Mouse (Mus musculus) urinary bladder, postnatal 4 days (tissue): Measurements from ENCODE around the gene Gm7903.
"Not testable (repeated sequence)": the region's sequence is repeated elsewhere in the genome, so short reads cannot be mapped to it uniquely, and the experiment has no call there.

Source experiments
- DNase-seq, 2 experiments: peaks; one replicate each; pipeline ENCODE4 v3.0.0; 2021 to 2022; ENCODE audit warnings: low spot score in 2 of 2

The Gm7903 gene

DNA sequence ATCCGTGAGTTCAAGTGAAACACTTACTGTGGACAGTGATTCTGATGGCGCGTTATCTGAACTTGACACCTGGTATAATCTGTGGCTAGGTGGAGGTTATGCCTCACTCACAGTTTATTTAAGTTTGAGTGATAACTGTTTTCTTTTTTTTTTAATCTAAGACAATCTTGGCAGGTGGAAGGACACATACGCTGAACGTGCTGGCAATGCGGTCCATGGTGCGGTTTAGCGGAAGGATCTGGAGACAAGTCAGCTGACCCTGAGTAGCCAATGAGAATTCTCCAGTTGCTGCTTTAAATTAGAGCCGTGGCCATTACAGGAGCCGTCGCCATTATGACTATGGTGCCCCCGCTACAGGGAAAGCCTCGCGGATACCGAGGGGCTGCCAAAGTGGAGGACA, at the start of gene Gm7903:
Gene Gm7903 (plus strand): TSS at position 301 of the 400 bp plus-strand sequence.
- not testable (repeated sequence) for DNase-seq

DNA sequence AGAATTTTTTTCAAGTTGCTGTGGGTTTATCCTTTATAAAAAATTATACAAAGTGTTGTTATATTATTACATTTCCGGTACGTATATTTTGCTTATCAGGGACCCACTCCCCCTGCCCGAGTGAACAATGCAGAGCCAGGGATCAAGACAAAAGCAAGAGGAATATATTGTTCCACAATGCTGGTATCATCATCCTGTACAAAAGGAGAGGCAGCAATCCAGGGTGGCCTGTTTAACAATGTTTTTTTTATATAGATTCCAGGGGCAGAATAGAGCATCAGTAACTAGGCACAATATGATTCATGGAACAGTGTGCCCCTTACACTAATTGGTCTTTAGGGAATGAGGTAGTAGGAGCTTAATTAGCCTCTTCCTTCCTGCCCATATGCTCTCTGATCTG, 30.1 kb upstream of the Gm7903 start:
- not testable (repeated sequence) for DNase-seq

DNA sequence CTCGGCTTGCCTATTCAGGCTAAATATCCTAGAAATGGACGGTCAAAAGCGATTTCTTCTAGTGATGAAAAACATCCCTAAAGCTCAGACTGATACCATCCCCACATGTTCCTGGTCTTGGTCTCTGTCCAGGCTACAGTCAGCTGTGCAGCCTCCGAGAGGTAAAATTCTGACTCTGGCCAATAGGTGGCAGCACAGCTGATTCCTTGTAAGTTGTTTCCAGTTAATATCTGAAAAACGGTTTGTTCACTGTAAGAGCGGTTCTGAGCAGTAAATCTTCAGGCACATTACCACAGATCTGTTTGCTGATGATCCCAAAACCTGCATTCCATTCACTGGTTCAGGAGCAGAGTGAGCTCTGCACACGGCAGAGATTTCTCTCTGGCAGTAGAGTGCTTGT, 12.4 kb upstream of the Gm7903 start:
- not testable (repeated sequence) for DNase-seq

DNA sequence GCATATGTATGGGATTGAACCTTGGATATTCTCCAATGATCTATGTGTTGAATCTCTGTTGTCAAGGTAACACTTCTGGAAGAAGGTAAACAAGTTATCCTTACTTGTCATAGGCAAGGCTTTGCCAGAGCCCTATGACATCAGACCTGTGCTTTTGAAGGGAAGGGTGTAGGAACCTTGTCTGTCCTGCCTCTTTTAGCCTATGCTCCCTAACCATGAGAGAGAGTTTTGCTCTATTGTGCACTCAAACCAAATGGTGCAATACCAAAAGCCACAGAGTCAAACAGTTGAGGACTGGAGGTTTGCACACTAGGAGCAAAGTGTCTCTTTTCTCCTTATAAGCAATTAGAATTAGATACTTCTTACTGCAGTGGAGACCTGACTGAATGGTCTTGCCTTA, 11.8 kb upstream of the Gm7903 start:
- DNase-seq, result not testable (repeated sequence)

DNA sequence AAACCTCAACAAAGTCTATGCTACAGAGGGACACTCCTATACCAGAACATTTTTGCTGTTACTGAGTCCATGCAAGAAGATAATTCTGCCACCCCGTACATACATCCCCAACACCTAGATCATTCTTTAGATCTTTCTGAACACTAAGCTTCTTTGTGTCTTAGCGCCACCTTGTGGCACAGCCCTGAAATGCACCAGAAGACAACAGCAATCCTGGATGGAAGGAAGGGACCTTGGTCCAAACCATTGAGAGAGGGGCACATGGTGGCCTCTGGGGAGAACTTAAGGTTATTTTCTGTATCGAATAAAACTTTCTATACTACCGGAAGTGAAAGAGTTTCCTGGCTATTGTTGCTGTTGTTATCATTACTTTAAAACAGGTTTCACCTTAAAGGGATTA, 11.2 kb upstream of the Gm7903 start:
- DNase-seq, result not testable (repeated sequence)

DNA sequence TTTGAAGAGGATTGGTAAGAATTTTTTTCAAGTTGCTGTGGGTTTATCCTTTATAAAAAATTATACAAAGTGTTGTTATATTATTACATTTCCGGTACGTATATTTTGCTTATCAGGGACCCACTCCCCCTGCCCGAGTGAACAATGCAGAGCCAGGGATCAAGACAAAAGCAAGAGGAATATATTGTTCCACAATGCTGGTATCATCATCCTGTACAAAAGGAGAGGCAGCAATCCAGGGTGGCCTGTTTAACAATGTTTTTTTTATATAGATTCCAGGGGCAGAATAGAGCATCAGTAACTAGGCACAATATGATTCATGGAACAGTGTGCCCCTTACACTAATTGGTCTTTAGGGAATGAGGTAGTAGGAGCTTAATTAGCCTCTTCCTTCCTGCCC, 30.5 kb downstream of the Gm7903 start:
- DNase-seq, result not testable (repeated sequence)

DNA sequence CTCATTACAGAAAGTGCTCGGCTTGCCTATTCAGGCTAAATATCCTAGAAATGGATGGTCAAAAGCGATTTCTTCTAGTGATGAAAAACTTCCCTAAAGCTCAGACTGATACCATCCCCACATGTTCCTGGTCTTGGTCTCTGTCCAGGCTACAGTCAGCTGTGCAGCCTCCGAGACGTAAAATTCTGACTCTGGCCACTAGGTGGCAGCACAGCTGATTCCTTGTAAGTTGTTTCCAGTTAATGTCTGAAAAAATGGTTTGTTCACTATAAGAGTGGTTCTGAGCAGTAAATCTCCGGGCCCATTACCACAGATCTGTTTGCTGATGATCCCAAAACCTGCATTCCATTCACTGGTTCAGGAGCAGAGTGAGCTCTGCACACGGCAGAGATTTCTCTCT, 48.3 kb downstream of the Gm7903 start:
- not testable (repeated sequence) for DNase-seq

DNA sequence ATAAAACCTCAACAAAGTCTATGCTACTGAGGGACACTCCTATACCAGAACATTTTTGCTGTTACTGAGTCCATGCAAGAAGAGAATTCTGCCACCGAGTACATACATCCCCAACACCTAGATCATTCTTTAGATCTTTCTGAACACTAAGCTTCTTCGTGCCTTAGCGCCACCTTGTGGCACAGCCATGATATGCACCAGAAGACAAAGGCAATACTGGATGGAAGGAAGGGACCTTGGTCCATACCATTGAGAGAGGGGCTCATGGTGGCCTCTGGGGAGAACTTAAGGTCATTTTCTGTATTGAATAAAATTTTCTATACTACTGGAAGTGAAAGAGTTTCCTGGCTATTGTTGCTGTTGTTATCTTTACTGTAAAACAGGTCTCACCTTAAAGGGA, 49.5 kb downstream of the Gm7903 start:
- DNase-seq, result not testable (repeated sequence)
